Mouse (Mus musculus): ENCODE measurements around the gene Lman2.
A peak's percentile ranks its signal among the peaks of the same experiment; 100 is the strongest.

Gene Lman2

DNA sequence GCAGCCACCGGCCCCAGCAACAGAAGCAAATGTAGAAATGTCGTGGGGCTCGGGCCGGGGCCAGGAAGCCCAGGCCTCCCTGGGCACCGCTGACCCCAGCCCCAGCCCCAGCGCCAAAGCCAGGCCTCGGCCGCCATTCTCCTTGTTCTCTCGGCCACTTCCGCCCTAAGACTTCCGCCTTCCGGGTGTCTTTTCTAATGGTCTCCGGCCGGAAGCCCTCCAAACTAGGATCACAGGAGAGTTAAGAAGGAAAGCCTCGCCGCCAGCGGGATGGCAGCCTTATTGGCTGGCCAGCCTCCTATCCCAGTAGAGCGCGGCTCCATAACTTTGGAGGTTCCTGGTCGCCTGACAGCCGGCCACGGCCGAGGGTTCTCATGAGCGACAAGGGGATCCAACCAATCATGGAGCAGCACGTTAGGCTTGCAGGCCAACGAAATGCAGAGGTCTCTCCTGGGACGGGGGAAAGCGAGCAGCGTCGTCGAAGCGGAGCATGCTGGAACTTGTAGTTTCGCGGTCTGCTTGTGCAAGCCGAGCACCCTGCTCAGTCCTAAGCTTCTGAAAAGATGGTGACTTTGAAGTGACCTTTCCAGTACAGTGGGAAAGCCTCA lies at the start of gene Lman2:
Gene Lman2 (minus strand): TSS at position 331 of the 608 bp plus-strand sequence.
- peak; percentile 97 for DNase-seq (ENCODE audit: low read depth, low spot score)

DNA sequence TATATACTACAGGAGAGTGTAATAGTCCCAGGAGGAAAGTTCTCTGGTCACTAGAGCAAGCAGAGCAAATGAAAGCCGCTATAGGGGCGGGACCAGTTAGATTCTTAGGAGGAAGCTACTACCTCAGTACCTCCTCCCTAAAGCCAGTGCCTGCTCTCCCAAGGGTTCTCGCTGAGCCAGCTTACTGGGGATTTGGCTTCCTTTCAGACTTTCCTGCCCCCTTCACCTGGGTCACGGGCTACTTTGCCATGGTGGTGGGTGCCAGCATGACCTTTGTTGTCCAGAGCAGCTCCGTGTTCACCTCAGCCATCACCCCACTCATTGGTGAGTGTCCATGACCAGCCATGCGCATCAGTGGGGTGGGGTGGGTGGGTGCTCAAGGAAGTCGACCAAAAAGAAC lies 49.2 kb upstream of the Lman2 start:
- no peak for DNase-seq (ENCODE audit: low read depth, low spot score)

DNA sequence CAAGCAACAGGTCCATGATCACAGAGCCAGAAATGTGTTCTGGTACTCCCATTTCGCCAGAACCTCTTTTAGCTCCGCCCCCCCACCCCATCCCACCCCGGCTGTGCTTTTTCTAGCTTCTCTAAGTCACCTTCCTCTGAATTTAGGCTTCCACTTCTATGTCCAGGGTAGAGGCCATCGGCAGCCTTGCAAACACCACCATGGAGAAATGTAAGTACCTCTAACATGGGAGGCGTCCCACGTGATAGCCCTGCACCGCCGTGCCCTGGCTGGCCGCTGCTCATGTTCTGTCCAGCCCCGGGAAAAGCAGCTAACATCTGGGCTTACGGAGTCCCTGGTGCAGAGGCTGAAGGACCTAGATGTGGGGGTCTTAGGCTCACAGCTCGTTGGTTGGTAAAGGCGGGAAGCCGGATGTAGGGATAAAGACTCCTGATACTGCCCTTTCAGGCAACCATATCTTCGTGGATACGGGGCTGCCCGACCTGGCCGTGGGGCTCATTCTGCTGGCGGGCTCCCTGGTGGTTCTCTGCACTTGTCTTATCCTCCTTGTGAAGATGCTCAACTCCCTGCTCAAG lies 46.0 kb upstream of the Lman2 start:
- DNase-seq (ENCODE audit: low read depth, low spot score) = no peak

DNA sequence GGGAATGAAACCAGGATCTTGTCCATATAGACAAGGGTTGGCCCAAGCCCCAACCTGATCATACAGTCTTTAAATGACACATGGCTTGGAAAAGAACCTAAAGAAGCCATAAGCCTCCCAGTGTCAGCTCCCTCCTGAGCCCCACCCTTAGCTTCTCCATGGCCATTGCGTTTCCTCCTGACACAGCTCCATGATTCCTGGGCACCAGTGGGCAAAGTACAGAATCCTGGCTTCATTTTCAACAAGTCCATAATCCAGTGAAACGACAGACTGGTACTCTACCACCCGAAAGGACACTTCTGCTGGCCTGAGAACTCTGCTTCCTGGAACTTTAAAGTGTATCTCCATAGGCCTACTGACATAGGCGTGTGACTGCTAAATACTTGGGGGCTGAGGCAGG lies 44.8 kb upstream of the Lman2 start:
- no peak for DNase-seq (ENCODE audit: low read depth, low spot score)

DNA sequence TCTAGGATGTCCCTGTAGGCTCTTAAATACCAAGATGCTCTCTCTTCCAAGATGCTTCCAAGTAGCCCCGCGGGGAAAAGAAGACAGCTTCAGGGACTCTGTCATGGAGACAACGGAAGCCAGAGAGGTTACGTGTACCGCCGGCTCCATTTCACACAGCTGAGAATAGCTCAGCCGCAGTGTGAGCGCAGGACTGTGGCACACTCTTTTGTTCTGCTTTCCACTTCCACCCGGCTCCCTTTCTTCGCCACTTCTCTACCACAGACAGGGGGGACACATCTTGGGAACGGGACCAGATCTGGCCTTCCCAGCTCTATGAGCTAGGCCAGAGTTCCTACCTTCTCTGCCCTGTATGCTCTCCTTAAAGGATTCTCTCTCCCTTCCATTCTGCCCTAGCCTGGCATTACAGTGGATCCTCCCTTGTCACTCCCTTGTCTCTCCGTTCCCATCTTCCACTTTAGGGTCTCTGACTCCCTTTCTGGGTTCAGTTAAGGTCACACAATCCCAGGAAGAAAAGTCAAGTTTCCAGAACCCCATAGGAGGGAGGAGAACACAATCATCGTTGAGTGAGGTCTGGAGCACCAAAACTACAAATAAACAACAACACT lies 43.3 kb upstream of the Lman2 start:
- no peak for DNase-seq (ENCODE audit: low read depth, low spot score)

DNA sequence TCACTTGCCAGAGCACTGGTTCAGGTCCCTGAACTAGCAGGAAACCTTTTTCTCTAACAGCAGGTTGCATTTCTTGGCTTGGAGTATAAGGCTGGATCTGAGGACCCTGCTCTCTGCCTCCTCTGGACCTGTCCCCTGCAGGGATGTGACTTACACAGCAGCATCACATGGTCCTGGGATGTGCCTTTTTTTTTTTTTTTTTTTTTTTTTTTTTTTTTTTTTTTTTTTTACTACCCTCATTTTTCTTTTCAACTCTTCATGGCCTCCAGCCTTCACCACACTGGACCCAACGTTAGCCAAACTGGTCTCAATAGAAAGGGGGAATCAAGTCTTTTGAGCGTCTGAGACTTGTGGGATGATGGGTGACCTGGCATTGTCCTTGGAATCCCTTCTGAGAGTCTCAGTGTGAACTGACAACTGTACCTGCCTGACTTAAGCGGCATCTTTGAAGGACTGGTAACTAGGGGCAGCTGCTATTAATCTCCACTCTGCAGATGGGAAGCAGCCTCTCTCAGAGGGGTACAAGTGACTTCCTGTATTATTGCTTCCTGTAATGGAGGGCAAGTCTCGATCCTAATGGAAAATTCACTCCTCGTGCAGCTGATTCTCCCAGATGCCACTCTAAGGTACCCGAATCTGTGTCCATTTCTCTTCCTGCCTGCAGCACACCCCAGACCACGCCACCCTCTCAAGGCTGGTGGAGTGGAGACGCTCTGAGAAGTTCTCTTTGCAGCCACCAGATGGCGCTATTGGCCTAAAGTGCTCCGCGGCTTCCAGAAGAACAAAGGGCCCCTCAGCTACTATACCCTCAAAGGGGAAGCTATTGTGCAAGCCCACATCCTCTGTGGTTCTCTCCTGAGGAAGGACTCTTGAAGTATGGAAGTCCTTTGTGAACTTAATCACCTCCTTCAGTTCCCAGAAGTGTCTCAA lies 42.5 kb upstream of the Lman2 start:
- DNase-seq (ENCODE audit: low read depth, low spot score) = peak; percentile 72

DNA sequence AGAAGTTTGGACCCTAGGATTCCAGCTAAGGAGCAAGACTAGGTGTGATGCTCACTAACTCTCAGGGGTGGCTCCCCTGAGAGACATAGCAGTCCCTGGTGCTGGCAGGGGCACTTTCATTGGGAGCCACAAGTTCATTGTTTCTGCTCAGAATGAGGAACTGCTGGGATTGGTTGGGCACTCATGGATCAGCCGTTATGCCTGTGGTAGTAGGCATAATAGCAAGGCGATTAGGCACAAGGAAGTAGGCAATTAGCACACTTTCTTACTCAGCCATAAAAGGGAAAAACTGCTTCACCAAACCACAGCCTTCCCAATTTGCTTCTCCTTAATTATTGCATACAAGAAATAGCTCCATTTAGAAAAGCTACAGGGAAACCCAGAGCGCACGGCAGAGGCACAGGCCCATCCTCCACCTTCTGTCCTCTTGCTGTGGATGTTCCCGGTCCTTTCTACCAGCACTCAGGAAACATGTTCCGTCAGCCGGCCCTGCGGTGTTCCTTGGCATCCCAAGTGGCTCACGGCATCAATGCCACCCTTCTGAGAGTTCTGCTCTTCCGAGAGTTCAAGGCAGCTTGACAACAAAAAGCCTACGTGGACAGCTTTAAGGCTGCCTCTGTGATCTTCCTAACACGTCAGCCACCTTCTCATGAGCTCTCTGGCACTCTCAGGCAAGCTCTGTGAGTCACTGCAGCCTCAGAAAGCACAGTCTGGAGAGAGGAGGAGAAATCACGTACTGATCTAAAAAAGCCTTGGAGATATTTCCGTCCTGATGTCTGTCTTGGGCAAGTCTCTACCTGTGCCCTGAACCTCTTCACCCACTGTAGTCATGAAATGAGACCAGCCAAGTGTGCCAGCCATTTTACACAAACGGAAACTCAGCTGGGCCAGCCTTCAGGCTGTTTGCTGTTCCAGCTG lies 41.6 kb upstream of the Lman2 start:
- no peak for DNase-seq (ENCODE audit: low read depth, low spot score)

DNA sequence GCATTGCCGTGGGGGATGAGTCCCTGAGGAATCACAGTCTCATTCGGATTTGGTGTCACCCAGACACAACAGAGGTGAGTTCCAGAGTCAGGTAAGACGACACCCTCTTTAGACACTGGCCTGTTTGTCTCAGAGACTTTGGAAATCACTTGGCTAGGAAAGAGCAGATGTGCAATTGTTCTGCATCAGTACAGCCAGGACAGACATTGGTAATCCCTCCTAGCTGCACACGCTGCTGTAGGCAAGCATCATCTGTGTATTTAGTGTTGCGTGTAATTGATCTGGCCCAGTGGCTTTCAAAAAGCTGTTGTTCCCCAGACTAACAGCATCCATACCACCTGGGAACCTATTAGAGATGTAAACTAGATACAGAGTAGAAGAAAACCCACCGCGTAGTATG lies 40.7 kb upstream of the Lman2 start:
- DNase-seq (ENCODE audit: low read depth, low spot score) = no peak

DNA sequence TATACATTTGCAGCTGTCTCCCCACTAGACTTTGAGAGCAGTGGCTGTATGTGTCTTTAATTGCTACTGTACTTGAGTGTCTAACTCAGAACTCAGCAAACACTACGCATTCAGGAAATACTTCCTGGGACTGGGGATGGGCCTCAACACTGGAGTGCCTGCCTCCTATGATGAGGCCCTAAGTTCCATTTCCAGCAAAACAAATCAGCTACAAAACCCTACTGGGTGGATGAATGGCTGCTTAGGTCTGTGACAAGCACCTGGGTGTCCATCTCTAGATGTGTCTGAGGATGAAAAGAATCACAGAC lies 37.4 kb upstream of the Lman2 start:
- DNase-seq (ENCODE audit: low read depth, low spot score) = no peak

DNA sequence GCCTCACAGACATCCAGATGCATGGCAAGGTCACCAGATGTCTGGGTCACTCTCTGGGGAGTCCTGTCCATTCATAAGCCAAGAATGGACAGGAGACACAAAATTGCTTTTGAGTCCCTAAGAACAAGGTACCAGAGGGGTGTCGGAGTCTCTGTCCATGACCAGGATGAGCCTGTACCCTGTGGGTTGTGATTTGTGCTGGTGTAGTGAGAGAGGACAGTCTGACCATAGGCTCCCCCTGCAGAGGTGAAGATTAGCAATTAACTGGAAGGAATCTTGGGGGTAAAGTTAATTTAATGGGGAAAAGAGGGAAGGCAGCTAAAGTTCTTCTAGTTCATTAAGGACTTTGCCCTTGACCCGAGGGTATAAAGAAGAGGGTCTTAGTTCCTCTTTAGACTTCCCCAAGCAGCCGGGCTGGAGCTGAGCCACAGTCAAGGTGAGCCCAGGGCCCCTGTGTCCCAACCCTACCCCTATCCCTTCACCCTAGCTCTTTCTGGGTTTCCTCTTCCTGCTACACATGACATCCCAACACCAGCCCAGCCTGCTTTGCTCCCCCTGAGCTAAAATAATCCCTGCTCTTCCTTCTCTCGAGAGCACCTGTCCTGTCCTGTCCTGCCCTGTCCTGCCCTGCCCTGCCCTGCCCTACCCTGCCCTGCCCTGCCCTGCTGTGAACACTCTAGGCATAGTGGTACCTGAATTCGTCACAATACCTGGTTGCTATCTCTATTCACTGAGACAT lies 36.9 kb upstream of the Lman2 start:
- DNase-seq (ENCODE audit: low read depth, low spot score) = no peak

DNA sequence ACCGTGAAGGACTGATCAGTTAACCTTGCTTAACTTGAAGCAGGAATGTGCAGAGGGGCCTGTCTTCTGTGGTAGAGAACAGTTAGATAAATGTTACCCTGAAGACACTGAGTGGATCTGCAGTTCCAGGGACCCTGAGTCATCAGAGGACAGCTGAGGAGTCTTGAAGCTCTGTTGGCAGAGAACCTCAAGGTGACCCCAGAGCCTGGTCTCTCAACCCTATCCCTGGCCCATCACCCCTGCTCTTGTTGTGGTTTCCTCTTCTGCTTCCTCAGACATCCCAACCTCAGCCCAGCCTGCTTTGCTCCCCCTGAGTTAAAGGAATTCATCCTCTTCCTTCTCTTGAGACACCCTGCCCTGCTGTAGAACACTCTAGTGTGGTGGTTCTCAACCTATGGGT lies 35.5 kb upstream of the Lman2 start, which contains the start of gene Slc34a1:
Gene Slc34a1 (plus strand): TSS at position 100 of the 400 bp plus-strand sequence.
- DNase-seq (ENCODE audit: low read depth, low spot score) = no peak

DNA sequence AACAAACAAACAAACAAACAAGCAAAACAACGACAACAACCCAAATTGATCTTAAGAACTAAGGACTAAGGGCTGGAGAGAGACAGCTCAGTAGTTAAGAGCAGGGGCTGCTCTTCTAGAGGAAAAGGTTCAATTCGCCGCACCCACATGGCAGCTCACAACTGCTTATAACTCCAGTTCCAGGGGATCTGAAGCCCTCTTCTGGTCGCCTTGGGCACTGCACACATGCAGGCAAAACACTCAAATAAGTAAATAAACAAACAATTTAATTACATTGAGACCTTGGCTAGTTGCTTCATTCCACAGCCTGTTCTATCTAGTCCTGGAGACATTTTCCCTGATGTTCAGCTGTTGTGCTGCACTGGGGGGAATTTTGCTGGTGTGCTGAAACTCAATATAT lies 30.4 kb upstream of the Lman2 start:
- no peak for DNase-seq (ENCODE audit: low read depth, low spot score)

DNA sequence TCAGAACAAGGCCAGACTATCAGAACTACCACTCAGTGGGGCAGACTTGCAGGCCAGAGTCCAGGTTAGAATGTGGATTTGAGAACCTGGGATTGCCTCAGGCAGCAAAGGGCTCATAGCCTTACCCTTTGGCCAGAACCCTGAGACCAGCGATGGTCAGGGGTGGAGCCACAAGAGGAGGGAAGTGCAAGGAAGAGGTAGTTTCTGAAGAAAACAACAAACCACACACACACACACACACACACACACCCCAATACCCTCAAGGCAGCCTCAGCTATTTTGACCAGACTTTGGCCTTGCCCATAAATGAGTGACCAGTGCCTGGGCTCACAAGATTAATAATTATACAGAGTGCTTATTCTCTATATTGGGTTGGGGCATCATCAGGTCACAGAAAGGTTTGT lies 29.0 kb upstream of the Lman2 start:
- no peak for DNase-seq (ENCODE audit: low read depth, low spot score)

DNA sequence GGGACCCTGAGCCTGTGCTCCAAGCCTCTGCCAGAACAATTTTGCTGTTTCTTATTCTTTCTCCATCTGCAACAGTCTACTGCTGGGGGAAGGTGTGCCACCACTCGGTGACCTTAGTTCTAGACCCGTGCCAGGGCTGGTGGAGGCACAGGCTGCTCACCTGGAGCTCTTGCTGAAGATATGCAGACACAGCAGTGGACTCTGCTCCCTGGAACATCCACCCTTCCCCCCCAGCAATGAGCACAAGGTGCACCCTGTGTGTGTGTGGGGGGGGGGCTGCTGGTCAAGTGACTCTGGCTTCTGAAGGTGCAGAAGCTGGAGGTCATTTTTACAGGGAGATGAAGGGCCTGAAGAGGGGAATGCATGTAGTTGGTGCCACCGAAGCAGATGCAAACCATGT lies 28.1 kb upstream of the Lman2 start:
- no peak for DNase-seq (ENCODE audit: low read depth, low spot score)

DNA sequence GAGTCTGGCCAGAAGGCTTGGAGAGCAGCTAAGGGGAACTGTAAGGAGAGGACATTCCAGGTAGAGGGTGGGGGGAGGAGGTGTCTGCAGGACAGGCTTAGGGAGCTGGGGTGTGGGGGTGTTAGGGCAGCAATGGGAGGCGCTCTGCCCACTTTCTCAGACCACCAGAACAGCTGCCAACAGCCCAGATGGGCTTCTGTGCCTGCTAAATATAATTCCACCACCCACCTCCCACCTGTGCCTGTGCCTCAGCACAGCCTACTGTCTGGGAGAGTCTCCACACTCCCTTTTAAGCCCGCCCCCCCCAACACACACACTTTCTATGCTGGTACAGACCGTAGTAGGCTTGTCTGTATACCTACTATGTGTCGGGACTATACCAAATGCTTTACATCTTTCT lies 19.2 kb upstream of the Lman2 start:
- DNase-seq (ENCODE audit: low read depth, low spot score) = no peak

DNA sequence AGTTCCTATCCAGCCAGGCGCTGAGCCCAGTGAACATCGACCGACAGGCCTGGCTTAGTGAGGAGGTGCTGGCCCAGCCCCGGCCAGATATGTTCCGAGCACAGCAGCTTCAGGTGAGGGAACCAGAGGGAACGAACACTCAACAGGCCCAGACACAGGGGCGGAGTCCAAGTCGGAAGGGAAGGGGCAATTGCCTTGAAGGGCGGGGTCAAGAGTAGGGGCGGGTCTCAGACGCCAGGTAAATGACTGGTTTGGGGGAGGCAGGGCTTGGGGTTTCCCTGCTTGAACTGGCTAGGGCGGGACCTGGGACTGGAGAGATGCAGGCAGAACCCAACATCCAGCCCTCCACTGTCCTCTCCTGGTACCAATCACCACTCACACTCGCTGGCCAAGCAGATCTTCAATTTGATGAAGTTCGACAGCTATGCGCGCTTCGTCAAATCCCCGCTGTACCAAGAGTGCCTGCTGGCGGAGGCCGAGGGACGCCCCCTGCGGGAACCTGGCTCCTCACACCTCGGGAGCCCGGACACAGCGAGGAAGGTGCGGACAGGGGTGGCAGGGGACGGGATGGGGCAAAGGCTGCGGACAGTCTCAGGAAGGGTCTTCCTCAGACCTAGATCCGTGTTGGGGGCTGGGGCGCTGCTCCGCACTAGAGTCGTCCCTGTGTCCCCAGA lies 16.5 kb upstream of the Lman2 start:
- no peak for DNase-seq (ENCODE audit: low read depth, low spot score)

DNA sequence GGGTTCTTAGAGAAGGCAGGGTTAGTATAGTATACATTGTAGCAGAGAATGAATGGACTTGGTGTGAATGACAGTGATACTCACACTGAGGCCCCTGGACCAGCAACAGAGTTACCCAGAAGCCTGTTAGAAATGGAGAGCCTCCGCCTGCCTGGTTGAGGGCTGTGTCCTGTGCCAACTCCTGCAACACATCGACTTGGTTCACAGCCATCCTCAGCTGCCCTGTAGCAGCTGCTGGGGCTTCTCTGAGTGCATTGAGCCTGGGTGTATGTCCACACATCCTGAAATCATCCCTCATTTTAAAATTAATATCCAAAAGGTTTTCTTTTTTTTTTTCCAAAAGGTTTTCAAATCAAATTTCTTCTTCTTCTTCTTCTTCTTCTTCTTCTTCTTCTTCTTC lies 13.3 kb upstream of the Lman2 start:
- DNase-seq (ENCODE audit: low read depth, low spot score) = no peak

DNA sequence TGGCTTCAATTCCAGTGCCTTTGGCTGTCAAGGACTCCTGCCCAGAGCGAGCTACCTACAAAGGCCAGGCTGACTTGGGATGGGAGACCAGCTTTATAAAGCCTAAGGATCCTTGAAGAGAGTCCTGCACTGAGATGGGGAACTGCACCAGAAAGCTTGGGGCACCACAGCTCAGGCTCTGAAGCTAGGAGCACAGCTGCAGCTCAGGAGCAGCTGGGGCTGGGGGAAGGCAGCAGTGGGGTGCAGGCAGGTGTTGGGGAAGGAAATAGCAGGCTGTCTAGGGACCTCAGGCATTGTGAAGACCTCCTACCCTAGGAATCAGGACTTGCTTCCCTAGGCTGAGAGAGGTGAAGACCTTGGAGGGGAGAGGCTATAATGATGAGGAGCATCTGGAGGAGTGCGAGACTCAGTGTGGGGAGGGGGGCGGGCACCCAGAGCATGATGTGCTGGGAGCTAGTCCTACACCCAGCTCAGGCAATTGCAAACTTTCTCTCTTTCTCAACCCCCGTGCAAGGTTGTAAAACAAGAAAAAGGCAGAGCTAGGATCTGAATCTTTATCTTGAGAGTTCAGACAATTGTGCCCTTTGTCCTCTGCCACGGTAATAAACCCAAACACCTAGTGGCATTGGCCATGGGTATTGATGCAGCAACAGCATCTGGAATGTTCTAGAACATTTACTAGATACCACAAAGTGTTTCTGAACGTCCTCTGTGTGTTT lies 11.8 kb upstream of the Lman2 start:
- DNase-seq (ENCODE audit: low read depth, low spot score) = no peak

DNA sequence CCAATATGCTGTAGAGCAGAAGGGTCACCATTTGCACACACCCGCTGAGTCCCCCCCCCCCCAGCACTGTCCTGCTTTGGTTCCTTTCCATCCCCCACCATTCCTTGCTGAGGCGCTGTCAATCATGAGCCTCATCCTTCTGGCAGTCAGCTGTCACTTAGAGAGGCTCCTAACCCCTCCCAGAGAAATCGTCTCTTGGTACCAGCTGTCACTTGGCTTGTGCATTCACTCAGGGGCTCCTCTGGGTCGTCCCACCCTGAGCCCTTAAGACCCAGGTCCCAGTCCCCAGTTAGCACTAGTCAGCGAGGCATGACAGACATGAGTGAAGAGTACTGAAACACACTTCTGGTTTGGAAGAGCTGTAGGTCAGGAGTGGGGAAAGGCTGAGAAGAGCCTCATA lies 9.2 kb upstream of the Lman2 start:
- no peak for DNase-seq (ENCODE audit: low read depth, low spot score)
